Mouse (Mus musculus) intestine, postnatal 0 days (tissue): ENCODE data around the gene Jsrp1. TPM values are rescaled to one million over a fixed set of nuclear protein-coding genes. Genes with fewer than 3 reads are reported as not detected.
"Not testable (repeated sequence)": the region's sequence is repeated elsewhere in the genome, so short reads cannot be mapped to it uniquely, and the experiment has no call there.

Source experiments
- ATAC-seq: fragments of 200-750 bp; cut with Nextera tagmentation; 2 replicates; pipeline ENCODE4 v1.8.0; 2017; ENCODE audit warnings: mild to moderate bottlenecking, moderate TSS enrichment, moderate library complexity
- H3K27ac ChIP-seq: fragments of 300-500 bp; sonication (generic); 2 replicates; pipeline ENCODE4 v1.5.1; 2014; ENCODE audit warnings: mild to moderate bottlenecking, low read depth, low read length, moderate library complexity
- H3K27me3 ChIP-seq: fragments of 300-500 bp; sonication (generic); replicated peaks from 2 replicates; pipeline ENCODE4 v1.6.1; 2014; ENCODE audit warnings: low read length, mixed read lengths; ENCODE audit not compliant: control insufficient read depth, insufficient read depth
- H3K36me3 ChIP-seq: fragments of 300-500 bp; sonication (generic); 2 replicates; pipeline ENCODE4 v1.6.1; 2014; ENCODE audit warnings: mild to moderate bottlenecking, moderate library complexity; ENCODE audit not compliant: control insufficient read depth, insufficient read depth
- H3K4me1 ChIP-seq: fragments of 300-500 bp; sonication (generic); replicated peaks from 2 replicates; pipeline ENCODE4 v1.6.1; 2014; ENCODE audit warnings: antibody characterized with exemption, low read length, mixed read lengths; ENCODE audit not compliant: control insufficient read depth, insufficient read depth
- H3K4me2 ChIP-seq: fragments of 300-500 bp; sonication (generic); replicated peaks from 2 replicates; pipeline ENCODE4 v1.6.1; 2014; ENCODE audit warnings: low read depth, mild to moderate bottlenecking, moderate library complexity
- H3K4me3 ChIP-seq: fragments of 300-500 bp; sonication (generic); 2 replicates; pipeline ENCODE4 v1.5.1; 2014; ENCODE audit warnings: low read depth, low read length
- H3K9ac ChIP-seq: fragments of 300-500 bp; sonication (generic); 2 replicates; pipeline ENCODE4 v1.6.1; 2014; ENCODE audit warnings: mild to moderate bottlenecking, low read depth, low read length
- H3K9me3 ChIP-seq: fragments of 300-500 bp; sonication (generic); 2 replicates; pipeline ENCODE4 v1.6.1; 2016; ENCODE audit warnings: mixed run types; ENCODE audit not compliant: control insufficient read depth
- CTCF ChIP-seq: sonication (generic); IDR thresholded peaks from 2 replicates; pipeline ENCODE4 v1.5.1; 2016; ENCODE audit warnings: low read depth, mild to moderate bottlenecking, control low read depth, antibody characterized with exemption, moderate library complexity
- WGBS: fragments of 180-500 bp; shearing (Covaris S2); extraction: QIAGEN DNeasy Blood & Tissue Kit; methylation state at CpG from one replicate; pipeline ENCODE4 v1.1.7; 2014; 5-methylcytosine and 5-hydroxymethylcytosine counted together
- polyA plus RNA-seq: library from polyadenylated mRNA; unstranded; fragments of >200 nt; fragmentation: Nextera tagmentation; extraction: Ambion mirVana; gene quantifications from 2 replicates; pipeline ENCODE4 v1.2.1, GENCODE M21; 2015

Gene Jsrp1
- polyA plus RNA-seq, 1 experiment from 2014 or later, result 0.35 TPM

- no peak overlapping the region for H3K4me2 ChIP-seq
- no peak overlapping the region for H3K4me3 ChIP-seq
- H3K36me3 ChIP-seq, result no peaks in the 10 kb centered on the region
- peaks cover 45% of the 10 kb centered on the region for H3K27me3 ChIP-seq
- ATAC-seq, result no peak
- H3K27ac ChIP-seq, result no peak overlapping the region
- no peaks in the 10 kb centered on the region for H3K9me3 ChIP-seq
- 12% methylated on average over 2 of the region's 2 CpGs for WGBS
- H3K9ac ChIP-seq, result no peak overlapping the region
- no peak for TF ChIP-seq CTCF
- H3K4me1 ChIP-seq, result no peaks in the 10 kb centered on the region
These were observed 24.5 kb upstream of the Jsrp1 start for GRCm38 (mm10) chr10:80837827-80838226.

- no peak for TF ChIP-seq CTCF
- Histone ChIP-seq H3K27ac (no peak overlapping the region), H3K4me1 (no peaks in the 10 kb centered on the region), H3K9ac (no peak overlapping the region), H3K9me3 (no peaks in the 10 kb centered on the region), H3K36me3 (no peaks in the 10 kb centered on the region), H3K4me2 (no peak overlapping the region), H3K4me3 (no peak overlapping the region), H3K27me3 (peaks cover 39% of the 10 kb centered on the region)
- WGBS, result 56% methylated on average over 7 of the region's 7 CpGs
- ATAC-seq, result no peak
These were observed 23.7 kb upstream of the Jsrp1 start for GRCm38 (mm10) chr10:80836949-80837379.

- Histone ChIP-seq H3K27ac (no peak overlapping the region), H3K9me3 (no peaks in the 10 kb centered on the region), H3K9ac (no peak overlapping the region), H3K4me3 (no peak overlapping the region), H3K27me3 (peaks cover 36% of the 10 kb centered on the region), H3K4me2 (no peak overlapping the region), H3K36me3 (no peaks in the 10 kb centered on the region), H3K4me1 (0 out of 2 replicates have a peak, but pooled peaks cover 3% of the 10 kb centered on the region)
- TF ChIP-seq CTCF, result no peak
- no peak for ATAC-seq
- WGBS, result 53% methylated on average over 30 of the region's 30 CpGs
These were observed 22.3 kb upstream of the Jsrp1 start for GRCm38 (mm10) chr10:80835617-80836016.

- Histone ChIP-seq H3K27me3 (peaks cover 36% of the 10 kb centered on the region), H3K4me2 (no peak overlapping the region), H3K27ac (no peak overlapping the region), H3K4me1 (peaks cover 7% of the 10 kb centered on the region; the same call in 1 of the 2 replicates), H3K36me3 (peaks cover 18% of the 10 kb centered on the region), H3K9ac (no peak overlapping the region), H3K9me3 (no peaks in the 10 kb centered on the region), H3K4me3 (no peak overlapping the region)
- WGBS, result 76% methylated on average over 7 of the region's 7 CpGs
- TF ChIP-seq CTCF, result no peak
- ATAC-seq, result no peak
These were observed 19.5 kb upstream of the Jsrp1 start for GRCm38 (mm10) chr10:80832818-80833217.

- Histone ChIP-seq H3K4me2 (peak overlapping the region; percentile 32; the same call in 1 of the 2 replicates), H3K36me3 (peaks cover 18% of the 10 kb centered on the region), H3K27ac (0 out of 2 replicates have a peak overlapping the region, but pooled peaks have one; percentile 8), H3K4me1 (peaks cover 7% of the 10 kb centered on the region; the same call in 1 of the 2 replicates), H3K4me3 (no peak overlapping the region), H3K9ac (no peak overlapping the region), H3K9me3 (no peaks in the 10 kb centered on the region), H3K27me3 (peaks cover 27% of the 10 kb centered on the region)
- ATAC-seq, result peak; percentile 11; the same call in 1 of the 2 replicates
- TF ChIP-seq CTCF, result no peak
- 3% methylated on average over 9 of the region's 9 CpGs for WGBS
These were observed 17.8 kb upstream of the Jsrp1 start for GRCm38 (mm10) chr10:80831136-80831535.

GRCm38 (mm10) chr10:80829359-80830278, 16.3 kb upstream of the Jsrp1 start:
- TF ChIP-seq CTCF, result no peak
- Histone ChIP-seq H3K4me1 (peaks cover 7% of the 10 kb centered on the region; the same call in 1 of the 2 replicates), H3K9ac (peak overlapping the region; percentile 40; the same call in 1 of the 2 replicates), H3K9me3 (no peaks in the 10 kb centered on the region), H3K36me3 (peaks cover 18% of the 10 kb centered on the region), H3K4me3 (no peak overlapping the region), H3K27me3 (peaks cover 13% of the 10 kb centered on the region), H3K4me2 (no peak overlapping the region), H3K27ac (peak overlapping the region; percentile 1; the same call in 1 of the 2 replicates)
- WGBS, result 52% methylated on average over 1 of the region's 1 CpGs
- no peak for ATAC-seq

- not testable (repeated sequence) for H3K9me3 ChIP-seq, H3K27ac ChIP-seq, ATAC-seq, H3K27me3 ChIP-seq, H3K9ac ChIP-seq, H3K4me1 ChIP-seq
- WGBS, result 66% methylated on average over 7 of the region's 9 CpGs
- 0 out of 2 replicates have a peak overlapping the region, but pooled peaks have one; percentile 62 for H3K4me3 ChIP-seq
- peak overlapping the region; percentile 94 for H3K4me2 ChIP-seq
- H3K36me3 ChIP-seq, result peaks cover 18% of the 10 kb centered on the region
These were observed 15.3 kb upstream of the Jsrp1 start for GRCm38 (mm10) chr10:80828587-80828986.
